Mouse (Mus musculus) G1E-ER4 (cell line): ENCODE data around the gene Ctbs. TPM values are rescaled to one million over a fixed set of nuclear protein-coding genes. Genes with fewer than 3 reads are reported as not detected.

Experiments
- GATA1 ChIP-seq: IDR thresholded peaks from one replicate; pipeline ENCODE4 v1.8.0; 2012; ENCODE audit warnings: low read length, inconsistent platforms
- polyA plus RNA-seq: library from polyadenylated mRNA; stranded (reverse); fragments of >175 nt; gene quantifications from 2 replicates; pipeline ENCODE4 v1.2.3, GENCODE M21; 2012

The Ctbs gene
- polyA plus RNA-seq, 1 experiment, result 22.2 TPM

GRCm38 (mm10) chr3:146423710-146424109 lies 25.9 kb upstream of the Ctbs start:
- TF ChIP-seq GATA1, result no peak

GRCm38 (mm10) chr3:146424306-146424900 lies 25.2 kb upstream of the Ctbs start:
- no peak for TF ChIP-seq GATA1

GRCm38 (mm10) chr3:146425902-146426301 lies 23.7 kb upstream of the Ctbs start:
- no peak for TF ChIP-seq GATA1

- no peak for TF ChIP-seq GATA1
These were observed 23.1 kb upstream of the Ctbs start for GRCm38 (mm10) chr3:146426489-146426888.

GRCm38 (mm10) chr3:146433681-146434350 lies 15.8 kb upstream of the Ctbs start:
- TF ChIP-seq GATA1, result no peak

GRCm38 (mm10) chr3:146434686-146435085 lies 14.9 kb upstream of the Ctbs start:
- TF ChIP-seq GATA1, result no peak

GRCm38 (mm10) chr3:146435533-146435932 lies 14.1 kb upstream of the Ctbs start:
- no peak for TF ChIP-seq GATA1

- no peak for TF ChIP-seq GATA1
These were observed 13.5 kb upstream of the Ctbs start for GRCm38 (mm10) chr3:146436114-146436513.

GRCm38 (mm10) chr3:146440011-146440410 lies 9.6 kb upstream of the Ctbs start:
- TF ChIP-seq GATA1, result no peak

- no peak for TF ChIP-seq GATA1
These were observed 9.2 kb upstream of the Ctbs start for GRCm38 (mm10) chr3:146440422-146440821.

GRCm38 (mm10) chr3:146442484-146442883 lies 7.1 kb upstream of the Ctbs start:
- TF ChIP-seq GATA1, result no peak

GRCm38 (mm10) chr3:146442936-146443335 lies 6.7 kb upstream of the Ctbs start:
- TF ChIP-seq GATA1, result no peak

GRCm38 (mm10) chr3:146443380-146443779 lies 6.2 kb upstream of the Ctbs start:
- no peak for TF ChIP-seq GATA1

- no peak for TF ChIP-seq GATA1
These were observed 4.7 kb upstream of the Ctbs start for GRCm38 (mm10) chr3:146444880-146445279.

GRCm38 (mm10) chr3:146447156-146447555 lies 2.4 kb upstream of the Ctbs start:
- no peak for TF ChIP-seq GATA1

GRCm38 (mm10) chr3:146447598-146447997 lies 2.0 kb upstream of the Ctbs start:
- no peak for TF ChIP-seq GATA1

GRCm38 (mm10) chr3:146448372-146448771 lies 1.2 kb upstream of the Ctbs start:
- no peak for TF ChIP-seq GATA1
